Mouse (Mus musculus) neural tube, embryonic 15.5 days (tissue): ENCODE measurements around the gene Cdnf. TPM values are rescaled to one million over a fixed set of nuclear protein-coding genes. Genes with fewer than 3 reads are reported as not detected.

Source experiments
- ATAC-seq: fragments of 200-750 bp; cut with Nextera tagmentation; 2 replicates; pipeline ENCODE4 v1.8.0; 2017; ENCODE audit warnings: mild to moderate bottlenecking, moderate TSS enrichment, moderate library complexity; ENCODE audit not compliant: low FRiP score
- H3K27ac ChIP-seq: fragments of 300-500 bp; sonication (generic); replicated peaks from 2 replicates; pipeline ENCODE4 v1.5.1; 2015; ENCODE audit warnings: mild to moderate bottlenecking, inconsistent platforms
- H3K27me3 ChIP-seq: fragments of 300-500 bp; sonication (generic); replicated peaks from 2 replicates; pipeline ENCODE4 v1.6.1; 2015; ENCODE audit warnings: inconsistent platforms
- H3K36me3 ChIP-seq: fragments of 300-500 bp; sonication (generic); 2 replicates; pipeline ENCODE4 v1.6.1; 2015; ENCODE audit warnings: inconsistent platforms
- H3K4me1 ChIP-seq: fragments of 300-500 bp; sonication (generic); 2 replicates; pipeline ENCODE4 v1.6.1; 2015; ENCODE audit warnings: inconsistent platforms
- H3K4me2 ChIP-seq: fragments of 300-500 bp; sonication (generic); 2 replicates; pipeline ENCODE4 v1.6.1; 2015; ENCODE audit warnings: inconsistent platforms, mild to moderate bottlenecking, moderate library complexity
- H3K4me3 ChIP-seq: fragments of 300-500 bp; sonication (generic); replicated peaks from 2 replicates; pipeline ENCODE4 v1.5.1; 2015; ENCODE audit warnings: mild to moderate bottlenecking, inconsistent platforms
- H3K9ac ChIP-seq: fragments of 300-500 bp; sonication (generic); replicated peaks from 2 replicates; pipeline ENCODE4 v1.6.1; 2015; ENCODE audit warnings: mild to moderate bottlenecking, inconsistent platforms
- H3K9me3 ChIP-seq: fragments of 300-500 bp; sonication (generic); replicated peaks from 2 replicates; pipeline ENCODE4 v1.6.1; 2016; ENCODE audit warnings: inconsistent platforms
- WGBS: fragments of 180-500 bp; shearing (Covaris S2); methylation state at CpG from one replicate; pipeline ENCODE4 v1.1.7; 2015; ENCODE audit warnings: mixed read lengths; 5-methylcytosine and 5-hydroxymethylcytosine counted together
- polyA plus RNA-seq: library from polyadenylated mRNA; unstranded; fragments of >200 nt; fragmentation: Nextera tagmentation; extraction: Ambion mirVana; gene quantifications from 2 replicates; pipeline ENCODE4 v1.2.1, GENCODE M21; 2015

Gene Cdnf
- polyA plus RNA-seq = 0.19 and 0.28 TPM in 2 replicates

GRCm38 (mm10) chr2:3512552-3513454 lies at the start of gene Cdnf, which contains the start of the genes Gm45902 and Hspa14:
TSS of gene Cdnf (plus strand) at chr2:3513030.
TSS of gene Gm45902 (minus strand) at chr2:3512790.
TSS of gene Hspa14 (minus strand) at chr2:3512814.
- Histone ChIP-seq H3K27me3 (no peaks in the 10 kb centered on the region), H3K36me3 (peaks cover 25% of the 10 kb centered on the region), H3K4me3 (peak within 1 kb of the TSS; percentile 78), H3K4me2 (peak within 1 kb of the TSS; percentile 91), H3K9ac (peak within 1 kb of the TSS; percentile 82), H3K27ac (peak within 1 kb of the TSS; percentile 90), H3K9me3 (no peaks in the 10 kb centered on the region), H3K4me1 (peaks cover 15% of the 10 kb centered on the region)
- ATAC-seq = peak; percentile 100
- under 1% methylated on average over 60 of the region's 60 CpGs for WGBS

DNA sequence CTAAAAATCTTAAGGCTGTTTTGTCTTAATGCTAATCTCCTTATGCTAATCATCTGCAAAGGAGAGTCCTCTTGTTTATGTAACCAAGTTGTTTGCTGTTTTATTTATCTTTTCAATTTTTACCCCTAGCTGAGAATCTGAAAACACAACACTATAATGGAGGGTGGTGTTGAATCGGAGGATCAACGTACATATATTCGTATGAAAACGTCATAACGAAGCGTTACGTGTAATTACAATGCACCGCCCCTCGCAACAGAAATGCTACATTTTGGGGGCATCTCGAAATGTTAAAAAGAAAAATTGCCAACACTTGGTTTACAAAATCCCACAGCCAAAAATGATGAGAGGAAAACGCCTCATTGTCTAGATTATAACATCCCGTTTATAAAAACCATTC lies 38.9 kb upstream of the Cdnf start:
- peaks cover 17% of the 10 kb centered on the region for H3K4me1 ChIP-seq
- peak overlapping the region; percentile 68 for H3K9ac ChIP-seq
- under 1% methylated on average over 12 of the region's 12 CpGs for WGBS
- H3K4me3 ChIP-seq = peak overlapping the region; percentile 94
- peak overlapping the region; percentile 92; the same call in 1 of the 2 replicates for H3K27ac ChIP-seq
- H3K9me3 ChIP-seq = no peaks in the 10 kb centered on the region
- H3K4me2 ChIP-seq = peak overlapping the region; percentile 75
- H3K27me3 ChIP-seq = no peaks in the 10 kb centered on the region
- ATAC-seq = no peak
- H3K36me3 ChIP-seq = no peaks in the 10 kb centered on the region

DNA sequence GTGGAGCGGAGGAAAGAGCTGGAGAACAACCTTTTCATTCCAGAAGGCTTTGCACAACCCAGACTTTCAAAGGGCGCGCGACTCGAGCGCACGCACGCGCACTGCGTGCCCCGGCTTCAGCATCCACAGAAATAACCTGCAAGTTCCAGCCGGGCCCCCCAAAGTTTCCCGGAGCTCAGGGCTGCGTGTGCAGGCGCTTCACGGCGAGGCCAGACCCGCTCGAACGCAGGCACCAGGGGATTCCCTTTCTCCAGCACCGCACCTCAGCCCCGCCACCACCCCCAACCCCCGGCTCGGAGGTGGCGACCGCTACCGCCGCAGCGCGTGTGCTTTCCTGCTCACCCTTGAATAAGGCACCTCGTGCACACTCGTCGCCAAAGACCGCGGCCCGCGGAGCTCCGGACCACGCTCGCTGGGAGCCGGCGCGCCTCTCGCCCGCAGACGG lies 38.4 kb upstream of the Cdnf start:
- peak overlapping the region; percentile 94 for H3K4me3 ChIP-seq
- ATAC-seq = peak; percentile 86
- no peaks in the 10 kb centered on the region for H3K36me3 ChIP-seq
- no peaks in the 10 kb centered on the region for H3K27me3 ChIP-seq
- under 1% methylated on average over 46 of the region's 46 CpGs for WGBS
- H3K4me2 ChIP-seq = peak overlapping the region; percentile 75
- peak overlapping the region; percentile 68 for H3K9ac ChIP-seq
- H3K4me1 ChIP-seq = peaks cover 17% of the 10 kb centered on the region
- peak overlapping the region; percentile 92 for H3K27ac ChIP-seq
- H3K9me3 ChIP-seq = no peaks in the 10 kb centered on the region

GRCm38 (mm10) chr2:3474861-3475283 lies 38.0 kb upstream of the Cdnf start, which contains the start of gene Suv39h2:
TSS of gene Suv39h2 (minus strand) at chr2:3475031.
- peak within 1 kb of the TSS; percentile 94 for H3K4me3 ChIP-seq
- no peaks in the 10 kb centered on the region for H3K36me3 ChIP-seq
- H3K9ac ChIP-seq = peak within 1 kb of the TSS; percentile 68
- H3K4me1 ChIP-seq = peaks cover 17% of the 10 kb centered on the region
- no peaks in the 10 kb centered on the region for H3K9me3 ChIP-seq
- H3K4me2 ChIP-seq = peak within 1 kb of the TSS; percentile 75
- under 1% methylated on average over 41 of the region's 42 CpGs for WGBS
- peak; percentile 98 for ATAC-seq
- H3K27ac ChIP-seq = peak within 1 kb of the TSS; percentile 92
- H3K27me3 ChIP-seq = no peaks in the 10 kb centered on the region

DNA sequence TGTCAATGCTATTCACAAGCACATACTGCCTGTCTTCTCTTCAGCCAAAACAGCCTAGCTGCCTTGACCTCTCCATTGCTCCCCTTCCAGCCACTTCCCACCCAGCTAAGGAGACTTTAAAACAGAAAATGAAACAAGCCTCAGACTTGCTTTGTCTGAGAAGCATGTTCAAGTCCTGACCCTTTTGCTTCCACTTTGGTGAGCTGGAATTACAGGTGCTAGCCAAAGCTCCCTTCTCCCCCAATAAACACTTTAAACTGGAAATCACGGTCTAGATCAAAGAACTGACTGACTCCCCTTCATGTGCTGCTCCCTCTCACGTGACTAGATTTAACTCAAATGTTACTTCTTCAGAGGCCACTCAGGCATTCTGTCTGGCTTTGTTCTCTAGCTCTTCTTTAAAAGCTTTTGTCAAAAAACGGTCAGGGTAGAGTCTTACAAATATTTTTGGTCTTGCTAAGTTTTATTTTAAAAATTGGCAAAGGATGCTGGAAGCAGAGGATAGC lies 37.0 kb upstream of the Cdnf start:
- peaks cover 17% of the 10 kb centered on the region for H3K4me1 ChIP-seq
- H3K4me2 ChIP-seq = peak overlapping the region; percentile 75
- H3K4me3 ChIP-seq = peak overlapping the region; percentile 94; the same call in 1 of the 2 replicates
- H3K9me3 ChIP-seq = no peaks in the 10 kb centered on the region
- H3K36me3 ChIP-seq = no peaks in the 10 kb centered on the region
- H3K9ac ChIP-seq = no peak overlapping the region
- no peaks in the 10 kb centered on the region for H3K27me3 ChIP-seq
- ATAC-seq = no peak
- 51% methylated on average over 3 of the region's 3 CpGs for WGBS
- H3K27ac ChIP-seq = no peak overlapping the region

GRCm38 (mm10) chr2:3480239-3480638 lies 32.6 kb upstream of the Cdnf start:
- no peak for ATAC-seq
- H3K9ac ChIP-seq = no peak overlapping the region
- no peak overlapping the region for H3K27ac ChIP-seq
- no peaks in the 10 kb centered on the region for H3K27me3 ChIP-seq
- no peaks in the 10 kb centered on the region for H3K9me3 ChIP-seq
- no peak overlapping the region for H3K4me3 ChIP-seq
- H3K4me1 ChIP-seq = peaks cover 6% of the 10 kb centered on the region
- H3K36me3 ChIP-seq = no peaks in the 10 kb centered on the region
- no peak overlapping the region for H3K4me2 ChIP-seq
- 89% methylated on average over 3 of the region's 3 CpGs for WGBS

- 87% methylated on average over 3 of the region's 3 CpGs for WGBS
- peaks cover 44% of the 10 kb centered on the region for H3K36me3 ChIP-seq
- H3K4me3 ChIP-seq = no peak overlapping the region
- H3K4me1 ChIP-seq = no peaks in the 10 kb centered on the region
- H3K9ac ChIP-seq = no peak overlapping the region
- H3K9me3 ChIP-seq = no peaks in the 10 kb centered on the region
- no peak overlapping the region for H3K27ac ChIP-seq
- H3K27me3 ChIP-seq = no peaks in the 10 kb centered on the region
- no peak overlapping the region for H3K4me2 ChIP-seq
- ATAC-seq = no peak
Observed at GRCm38 (mm10) chr2:3489816-3490215, 23.0 kb upstream of the Cdnf start.

DNA sequence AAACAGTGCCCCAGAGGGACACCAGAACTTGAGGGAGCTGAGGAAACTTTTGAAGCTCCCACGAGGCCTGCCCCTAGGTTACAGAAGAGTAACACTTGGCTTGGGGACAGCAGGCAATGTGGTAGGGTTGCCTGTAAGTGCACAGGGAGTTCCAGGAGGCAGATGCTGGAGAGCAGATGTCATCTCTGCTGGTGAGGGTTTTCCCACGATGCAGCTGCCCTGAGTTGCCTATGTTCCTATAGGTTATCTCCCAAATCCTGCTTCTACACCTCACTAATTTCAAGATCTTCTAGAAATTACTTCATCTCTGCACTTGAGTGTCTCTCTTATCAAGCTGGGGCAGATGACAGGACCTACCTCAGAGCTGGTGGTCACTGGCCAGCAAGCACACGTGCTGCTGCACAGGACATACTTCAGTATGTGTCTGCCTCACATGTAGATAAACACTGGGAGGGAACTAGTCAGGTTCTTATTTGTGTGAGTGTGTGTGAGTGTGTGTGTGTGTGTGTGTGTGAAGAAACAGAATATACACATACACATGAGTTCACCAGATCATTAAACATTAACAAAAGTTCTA lies 18.9 kb upstream of the Cdnf start:
- ATAC-seq = no peak
- H3K4me1 ChIP-seq = no peaks in the 10 kb centered on the region
- no peak overlapping the region for H3K4me2 ChIP-seq
- H3K27me3 ChIP-seq = no peaks in the 10 kb centered on the region
- H3K9ac ChIP-seq = no peak overlapping the region
- H3K36me3 ChIP-seq = peaks cover 72% of the 10 kb centered on the region
- no peak overlapping the region for H3K27ac ChIP-seq
- H3K9me3 ChIP-seq = no peaks in the 10 kb centered on the region
- no peak overlapping the region for H3K4me3 ChIP-seq
- WGBS = 97% methylated on average over 3 of the region's 3 CpGs

- ATAC-seq = no peak
- Histone ChIP-seq H3K36me3 (peaks cover 58% of the 10 kb centered on the region), H3K27ac (no peak overlapping the region), H3K4me3 (no peak overlapping the region), H3K27me3 (no peaks in the 10 kb centered on the region), H3K9me3 (no peaks in the 10 kb centered on the region), H3K9ac (no peak overlapping the region), H3K4me2 (no peak overlapping the region), H3K4me1 (no peaks in the 10 kb centered on the region)
- WGBS = 96% methylated on average over 6 of the region's 6 CpGs
Observed at GRCm38 (mm10) chr2:3499543-3499942, 13.3 kb upstream of the Cdnf start.

DNA sequence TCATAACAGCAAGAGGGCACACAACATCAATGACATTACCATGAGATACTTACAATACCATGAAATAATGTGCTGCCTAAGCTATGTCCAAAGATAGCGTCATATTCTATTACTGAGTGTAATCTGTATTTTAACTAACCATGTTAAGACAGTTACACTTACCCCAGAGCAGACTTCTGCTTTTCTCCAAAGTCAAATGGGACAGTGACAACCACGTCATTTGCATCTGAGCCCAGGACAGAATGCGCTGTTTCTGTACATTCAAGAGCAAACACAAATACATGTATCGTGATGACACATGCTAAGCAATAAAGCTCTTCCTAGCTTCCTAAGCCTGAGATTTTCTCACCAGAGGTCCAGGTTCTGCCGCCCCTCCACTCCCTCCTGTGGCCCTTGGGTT lies 11.9 kb upstream of the Cdnf start:
- H3K9me3 ChIP-seq = no peaks in the 10 kb centered on the region
- 97% methylated on average over 5 of the region's 5 CpGs for WGBS
- no peak overlapping the region for H3K9ac ChIP-seq
- H3K4me1 ChIP-seq = no peaks in the 10 kb centered on the region
- no peak for ATAC-seq
- H3K4me3 ChIP-seq = no peak overlapping the region
- H3K27me3 ChIP-seq = no peaks in the 10 kb centered on the region
- H3K4me2 ChIP-seq = no peak overlapping the region
- H3K36me3 ChIP-seq = peaks cover 54% of the 10 kb centered on the region
- no peak overlapping the region for H3K27ac ChIP-seq

DNA sequence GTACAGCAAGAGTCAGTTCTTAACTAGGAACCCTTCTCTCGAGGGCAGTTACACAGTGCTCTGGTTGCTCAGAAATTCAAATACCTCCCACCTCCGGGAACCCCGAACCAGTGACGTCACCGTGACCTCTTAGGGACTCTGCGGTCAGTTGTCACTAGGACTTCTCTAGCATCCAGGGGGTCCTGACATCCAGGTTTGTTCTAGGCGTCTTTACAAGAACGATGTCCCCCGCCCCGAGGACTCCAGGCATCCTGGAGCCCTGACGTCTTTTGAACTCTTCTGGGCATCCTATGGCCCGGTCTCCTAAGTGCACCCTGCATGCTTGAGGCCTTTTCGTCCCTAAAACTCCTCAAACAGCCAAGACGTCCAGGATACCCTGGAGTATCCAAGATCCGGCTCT lies 754 bp upstream of the Cdnf start:
- Histone ChIP-seq H3K36me3 (peaks cover 28% of the 10 kb centered on the region), H3K27me3 (no peaks in the 10 kb centered on the region), H3K9me3 (no peaks in the 10 kb centered on the region), H3K4me2 (peak overlapping the region; percentile 91), H3K27ac (peak overlapping the region; percentile 87), H3K4me3 (peak overlapping the region; percentile 78), H3K4me1 (peaks cover 15% of the 10 kb centered on the region), H3K9ac (peak overlapping the region; percentile 82)
- ATAC-seq = peak; percentile 3
- under 1% methylated on average over 15 of the region's 15 CpGs for WGBS
